Mouse (Mus musculus): ENCODE measurements around the gene Mark3. TPM values are rescaled to one million over a fixed set of nuclear protein-coding genes. Genes with fewer than 3 reads are reported as not detected.

Mark3 gene
- polyA plus RNA-seq, 1 experiment: 25.9 TPM

GRCm38 (mm10) chr12:111687350-111688068, 113.2 kb downstream of the Mark3 start:
- peak overlapping the region; percentile 74 for H3K27ac ChIP-seq (replicated peaks; ENCODE audit: low read depth, low read length)
- H3K4me3 ChIP-seq (ENCODE audit: insufficient read depth, low read depth, low read length): no peak overlapping the region
- peaks cover 11% of the 10 kb centered on the region for H3K4me1 ChIP-seq (ENCODE audit: control insufficient read depth, insufficient read depth, insufficient read length, low read length)

GRCm38 (mm10) chr12:111688069-111688428, 113.7 kb downstream of the Mark3 start:
- Histone ChIP-seq H3K4me3 (ENCODE audit: insufficient read depth, low read depth, low read length) (no peak overlapping the region), H3K27ac (replicated peaks; ENCODE audit: low read depth, low read length) (peak overlapping the region; percentile 71), H3K4me1 (ENCODE audit: control insufficient read depth, insufficient read depth, insufficient read length, low read length) (peaks cover 11% of the 10 kb centered on the region)

- peaks cover 21% of the 10 kb centered on the region for H3K4me1 ChIP-seq (ENCODE audit: control insufficient read depth, insufficient read depth, insufficient read length, low read length)
- no peak overlapping the region for H3K4me3 ChIP-seq (ENCODE audit: insufficient read depth, low read depth, low read length)
- no peak overlapping the region for H3K27ac ChIP-seq (replicated peaks; ENCODE audit: low read depth, low read length)
Measured at GRCm38 (mm10) chr12:111689426-111689825, 115.1 kb downstream of the Mark3 start.

GRCm38 (mm10) chr12:111691346-111691872, 117.1 kb downstream of the Mark3 start:
- Histone ChIP-seq H3K27ac (replicated peaks; ENCODE audit: low read depth, low read length) (peak overlapping the region; percentile 8), H3K4me3 (ENCODE audit: insufficient read depth, low read depth, low read length) (no peak overlapping the region), H3K4me1 (ENCODE audit: control insufficient read depth, insufficient read depth, insufficient read length, low read length) (peaks cover 27% of the 10 kb centered on the region)

- Histone ChIP-seq H3K4me1 (ENCODE audit: control insufficient read depth, insufficient read depth, insufficient read length, low read length) (peaks cover 29% of the 10 kb centered on the region), H3K4me3 (ENCODE audit: insufficient read depth, low read depth, low read length) (no peak overlapping the region), H3K27ac (replicated peaks; ENCODE audit: low read depth, low read length) (no peak overlapping the region)
Measured at GRCm38 (mm10) chr12:111692899-111693298, 118.6 kb downstream of the Mark3 start.

- no peak overlapping the region for H3K4me3 ChIP-seq (ENCODE audit: insufficient read depth, low read depth, low read length)
- peaks cover 32% of the 10 kb centered on the region for H3K4me1 ChIP-seq (ENCODE audit: control insufficient read depth, insufficient read depth, insufficient read length, low read length)
- H3K27ac ChIP-seq (replicated peaks; ENCODE audit: low read depth, low read length): peak overlapping the region; percentile 55
Measured at GRCm38 (mm10) chr12:111693341-111694270, 119.3 kb downstream of the Mark3 start.

GRCm38 (mm10) chr12:111694271-111694781, 120.0 kb downstream of the Mark3 start:
- H3K27ac ChIP-seq (replicated peaks; ENCODE audit: low read depth, low read length): peak overlapping the region; percentile 55
- peaks cover 35% of the 10 kb centered on the region for H3K4me1 ChIP-seq (ENCODE audit: control insufficient read depth, insufficient read depth, insufficient read length, low read length)
- H3K4me3 ChIP-seq (ENCODE audit: insufficient read depth, low read depth, low read length): no peak overlapping the region

GRCm38 (mm10) chr12:111694880-111695804, 120.8 kb downstream of the Mark3 start:
- Histone ChIP-seq H3K27ac (replicated peaks; ENCODE audit: low read depth, low read length) (peak overlapping the region; percentile 41; the same call in 1 of the 2 replicates), H3K4me3 (ENCODE audit: insufficient read depth, low read depth, low read length) (no peak overlapping the region), H3K4me1 (ENCODE audit: control insufficient read depth, insufficient read depth, insufficient read length, low read length) (peaks cover 35% of the 10 kb centered on the region)

GRCm38 (mm10) chr12:111696239-111696638, 121.9 kb downstream of the Mark3 start:
- Histone ChIP-seq H3K4me1 (ENCODE audit: control insufficient read depth, insufficient read depth, insufficient read length, low read length) (peaks cover 29% of the 10 kb centered on the region), H3K27ac (replicated peaks; ENCODE audit: low read depth, low read length) (no peak overlapping the region), H3K4me3 (ENCODE audit: insufficient read depth, low read depth, low read length) (no peak overlapping the region)

- Histone ChIP-seq H3K4me3 (ENCODE audit: insufficient read depth, low read depth, low read length) (no peak overlapping the region), H3K4me1 (ENCODE audit: control insufficient read depth, insufficient read depth, insufficient read length, low read length) (peaks cover 29% of the 10 kb centered on the region), H3K27ac (replicated peaks; ENCODE audit: low read depth, low read length) (peak overlapping the region; percentile 60)
Measured at GRCm38 (mm10) chr12:111697708-111698107, 123.4 kb downstream of the Mark3 start.

GRCm38 (mm10) chr12:111698346-111698913, 124.1 kb downstream of the Mark3 start:
- Histone ChIP-seq H3K4me3 (ENCODE audit: insufficient read depth, low read depth, low read length) (no peak overlapping the region), H3K4me1 (ENCODE audit: control insufficient read depth, insufficient read depth, insufficient read length, low read length) (peaks cover 29% of the 10 kb centered on the region), H3K27ac (replicated peaks; ENCODE audit: low read depth, low read length) (peak overlapping the region; percentile 60)

GRCm38 (mm10) chr12:111699542-111699941, 125.2 kb downstream of the Mark3 start:
- no peak overlapping the region for H3K27ac ChIP-seq (replicated peaks; ENCODE audit: low read depth, low read length)
- peaks cover 22% of the 10 kb centered on the region for H3K4me1 ChIP-seq (ENCODE audit: control insufficient read depth, insufficient read depth, insufficient read length, low read length)
- H3K4me3 ChIP-seq (ENCODE audit: insufficient read depth, low read depth, low read length): no peak overlapping the region

GRCm38 (mm10) chr12:111700920-111701458, 126.7 kb downstream of the Mark3 start:
- Histone ChIP-seq H3K27ac (replicated peaks; ENCODE audit: low read depth, low read length) (no peak overlapping the region), H3K4me1 (ENCODE audit: control insufficient read depth, insufficient read depth, insufficient read length, low read length) (peaks cover 27% of the 10 kb centered on the region), H3K4me3 (ENCODE audit: insufficient read depth, low read depth, low read length) (no peak overlapping the region)

- H3K4me3 ChIP-seq (ENCODE audit: insufficient read depth, low read depth, low read length): no peak overlapping the region
- peaks cover 29% of the 10 kb centered on the region for H3K4me1 ChIP-seq (ENCODE audit: control insufficient read depth, insufficient read depth, insufficient read length, low read length)
- no peak overlapping the region; the same call in 1 of the 2 replicates for H3K27ac ChIP-seq (replicated peaks; ENCODE audit: low read depth, low read length)
Measured at GRCm38 (mm10) chr12:111703301-111703700, 129.0 kb downstream of the Mark3 start.
